Mouse (Mus musculus): ENCODE results near the gene Sfxn2.

DNA sequence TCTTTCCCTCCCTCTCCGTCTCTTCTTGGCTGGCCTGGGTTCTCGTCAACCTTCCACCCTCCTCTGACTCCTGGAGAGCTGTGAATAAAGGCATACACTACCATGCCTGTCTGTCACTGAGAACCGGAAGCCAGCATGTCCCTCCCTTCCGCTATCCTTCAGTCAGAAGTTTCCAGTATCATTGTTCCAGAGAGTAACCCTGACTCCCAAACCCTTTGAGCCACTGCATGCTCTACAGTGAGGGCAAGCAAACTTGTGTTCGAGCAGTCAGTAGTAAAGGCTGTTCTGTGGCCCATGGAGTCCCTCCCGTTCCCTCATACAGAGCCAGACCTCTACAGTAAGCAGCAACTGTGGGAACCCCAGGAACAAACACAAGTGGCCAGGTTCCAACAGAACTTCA lies 25.6 kb upstream of the Sfxn2 start:
- TF ChIP-seq CTCF (IDR thresholded peaks at IDR 0.05; ENCODE audit: low read depth) (no peak), EP300 (optimal IDR thresholded peaks at IDR 0.05) (no peak)

Data from stomach, postnatal 0 days (tissue).